Mouse (Mus musculus) layer of hippocampus, postnatal 14 days (tissue): ENCODE measurements around the gene Kansl1l. TPM values are rescaled to one million over a fixed set of nuclear protein-coding genes. Genes with fewer than 3 reads are reported as not detected.
"Not testable (repeated sequence)": the region's sequence is repeated elsewhere in the genome, so short reads cannot be mapped to it uniquely, and the experiment has no call there.

Experiments
- DNase-seq, 2 experiments: peaks; one replicate each; pipeline ENCODE4 v3.0.0; 2021 to 2022; ENCODE audit warnings: low spot score in 2 of 2, mixed read lengths in 1 of 2
- total RNA-seq, 2 experiments: library from RNA; stranded (reverse); gene quantifications; 2 replicates each; pipeline ENCODE4 v1.2.3; 2021

Kansl1l gene
- total RNA-seq, 2 experiments from 2014 or later, result 14.3 to 15.0 TPM

DNA sequence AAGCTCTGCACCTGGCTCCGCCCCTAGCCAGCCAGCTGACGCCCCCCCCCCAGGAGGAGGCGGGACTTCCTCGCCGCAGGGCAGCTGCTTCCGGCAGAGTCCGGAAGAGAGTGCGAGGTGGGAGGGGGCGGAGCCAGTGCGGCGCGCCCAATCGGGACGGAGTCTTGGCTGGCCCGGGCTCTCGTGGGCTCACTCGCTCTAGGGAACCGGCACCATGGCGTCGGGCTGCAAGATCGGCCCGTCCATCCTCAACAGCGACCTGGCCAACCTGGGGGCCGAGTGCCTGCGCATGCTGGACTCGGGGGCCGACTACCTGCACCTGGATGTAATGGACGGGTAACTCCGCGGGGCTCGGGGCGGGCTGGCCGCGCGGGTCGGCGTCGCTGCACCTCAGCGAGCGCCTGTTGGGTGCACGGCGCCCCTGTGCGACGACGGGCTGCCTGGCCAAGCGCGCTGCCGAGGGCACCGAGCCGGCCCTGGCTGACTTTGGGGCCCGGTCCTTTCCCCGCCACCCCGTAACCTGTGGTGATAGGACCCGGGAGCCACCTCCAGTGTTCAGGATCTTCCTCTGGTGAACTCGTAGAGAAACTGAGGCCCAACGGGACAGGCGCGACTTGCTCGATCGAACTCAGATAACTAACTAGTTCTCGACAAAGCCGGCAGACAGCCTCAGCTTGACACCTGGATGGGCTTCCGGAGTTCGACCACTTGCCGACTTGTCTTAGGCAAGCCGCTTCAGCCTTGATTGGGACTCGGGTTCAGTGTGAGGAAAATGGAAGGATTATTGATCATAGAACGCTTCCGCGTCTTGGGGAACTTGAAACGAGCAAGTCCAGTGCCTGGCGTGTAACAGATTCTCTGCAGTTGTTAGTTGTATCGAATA, 116.4 kb downstream of the Kansl1l start, which contains the start of gene Rpe:
Rpe (plus strand) TSS at position 139 of the 883 bp plus-strand sequence.
- peak; percentile 90 to 92 for DNase-seq

DNA sequence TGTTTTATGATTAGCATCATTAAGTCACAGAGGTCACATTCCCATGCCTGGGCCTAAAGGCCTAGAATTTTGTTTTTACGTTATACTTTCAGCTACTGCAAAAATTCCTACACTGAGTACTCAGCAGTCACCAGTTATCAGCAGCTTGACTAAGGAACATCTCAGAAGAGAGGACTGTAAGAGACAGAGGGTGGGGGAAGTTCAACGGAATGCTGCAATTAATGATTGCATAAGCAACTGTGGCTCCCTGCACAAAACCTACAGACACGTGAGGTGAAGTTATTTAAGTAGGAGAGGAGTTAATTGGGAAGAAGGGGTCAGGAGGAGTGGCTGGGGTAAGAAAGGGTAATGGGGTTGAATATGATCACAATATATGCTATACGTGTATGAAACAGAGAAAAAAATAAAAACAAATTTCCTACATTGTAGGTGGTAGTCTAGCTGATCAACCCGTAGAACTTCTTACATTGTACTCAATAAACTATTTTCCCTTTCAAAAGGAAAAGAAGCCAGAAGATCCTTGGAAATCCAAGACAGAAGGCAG, 117.1 kb downstream of the Kansl1l start:
- DNase-seq, result no peak

DNA sequence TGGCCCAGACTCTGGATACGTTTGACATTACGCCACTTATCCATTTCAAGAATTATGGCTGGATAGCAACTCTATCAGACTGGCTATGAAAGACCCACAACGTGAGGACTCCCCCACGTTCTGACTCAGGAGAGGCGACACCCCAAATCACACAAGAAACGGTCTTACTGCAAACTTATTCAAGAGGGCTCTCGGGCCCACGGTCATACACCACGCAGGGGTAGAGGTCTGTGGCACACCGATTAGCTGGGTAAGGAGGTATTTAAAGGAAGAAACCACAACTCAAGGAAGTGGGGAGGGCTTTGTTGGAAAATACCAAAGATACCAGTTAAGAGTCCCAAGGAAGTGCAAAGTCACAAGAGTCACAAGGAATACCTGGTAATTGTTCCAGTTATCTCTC, 117.7 kb downstream of the Kansl1l start:
- DNase-seq, result not testable (repeated sequence)

DNA sequence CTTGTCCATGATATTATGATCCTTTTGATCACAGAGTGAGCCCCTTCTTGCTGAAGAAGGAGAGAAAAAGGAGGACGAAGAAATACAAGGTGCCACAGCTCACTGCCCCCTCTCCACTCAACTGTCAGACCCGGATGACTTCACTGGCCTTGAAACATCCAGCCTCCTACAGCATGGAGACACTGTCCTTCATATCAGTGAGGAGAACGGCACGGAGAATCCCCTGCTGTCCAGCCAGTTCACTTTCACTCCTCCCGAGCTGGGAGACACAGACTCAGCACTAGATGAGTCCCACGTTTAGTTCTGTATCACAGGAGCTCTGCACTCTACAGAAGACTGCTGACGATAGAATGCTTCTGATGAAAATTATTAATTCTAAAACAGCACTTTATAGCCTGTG, 122.1 kb downstream of the Kansl1l start:
- DNase-seq, result no peak

DNA sequence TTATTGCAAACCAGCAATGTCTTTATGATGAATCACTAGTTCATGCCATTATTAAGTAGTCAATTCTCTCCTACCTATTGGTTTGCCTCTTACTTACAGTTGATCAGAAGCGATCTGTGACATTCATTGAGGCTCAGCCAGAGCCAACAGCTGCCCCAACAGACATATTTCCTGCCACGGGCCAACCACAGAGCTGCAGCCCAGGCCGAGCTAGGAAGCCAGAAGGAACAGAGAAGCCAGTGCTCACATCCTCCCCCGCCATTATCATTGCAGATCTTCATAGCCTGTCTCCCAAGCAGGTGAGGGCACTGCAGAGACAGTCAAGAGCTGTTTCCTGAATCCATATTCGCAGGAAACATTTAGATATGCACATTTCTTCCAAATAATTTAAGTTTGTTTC, 123.1 kb downstream of the Kansl1l start:
- no peak for DNase-seq

DNA sequence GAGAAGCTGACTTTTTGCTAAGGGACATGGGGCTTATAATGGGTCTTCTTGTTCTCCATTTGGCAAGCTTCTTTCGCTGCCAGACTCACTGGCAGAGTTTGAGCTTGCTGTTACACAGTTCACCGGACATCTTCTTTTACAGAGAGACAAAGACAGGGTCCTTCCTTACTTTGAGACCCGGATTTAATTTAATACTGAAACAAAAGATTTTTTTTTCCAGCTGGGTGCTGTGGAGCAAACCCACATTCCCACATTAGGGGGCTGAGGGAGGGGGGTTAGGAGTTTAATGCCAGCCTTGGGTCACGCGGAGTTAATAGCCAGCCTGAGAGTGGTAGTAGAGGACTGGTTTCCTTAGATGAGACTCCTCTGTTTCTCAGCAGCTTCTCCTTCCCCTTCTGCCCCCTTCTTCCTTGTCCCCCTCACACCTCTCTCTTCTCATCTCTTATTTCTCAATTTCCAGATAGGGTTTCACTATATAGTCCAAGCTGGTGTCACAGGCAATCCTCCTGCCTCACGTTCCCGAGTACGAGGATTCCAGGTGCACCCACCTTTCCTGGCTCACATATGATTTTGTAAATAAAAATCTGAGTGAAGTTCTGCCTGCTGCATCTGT, 124.5 kb downstream of the Kansl1l start:
- DNase-seq, result peak in 1 of 2 experiments; percentile 21

DNA sequence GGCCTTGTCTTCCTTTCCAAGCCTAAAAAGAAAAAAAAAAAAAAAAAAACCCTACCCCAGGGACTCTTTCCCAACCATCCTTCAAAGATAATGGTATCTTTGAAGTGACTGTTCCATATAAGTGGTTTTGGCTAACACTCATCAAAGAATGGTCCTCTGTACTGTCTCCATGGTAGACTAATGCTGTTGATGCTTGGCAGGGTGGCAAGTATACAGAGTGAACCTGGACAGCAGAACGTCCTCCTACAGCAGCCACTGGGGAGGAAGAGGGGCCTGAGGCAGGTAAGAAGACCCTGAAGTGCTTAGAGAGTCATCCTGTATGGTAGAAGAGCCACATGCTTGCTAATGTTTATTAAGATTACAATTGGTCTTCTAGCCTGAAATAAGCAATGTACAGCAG, 125.1 kb downstream of the Kansl1l start:
- no peak for DNase-seq

DNA sequence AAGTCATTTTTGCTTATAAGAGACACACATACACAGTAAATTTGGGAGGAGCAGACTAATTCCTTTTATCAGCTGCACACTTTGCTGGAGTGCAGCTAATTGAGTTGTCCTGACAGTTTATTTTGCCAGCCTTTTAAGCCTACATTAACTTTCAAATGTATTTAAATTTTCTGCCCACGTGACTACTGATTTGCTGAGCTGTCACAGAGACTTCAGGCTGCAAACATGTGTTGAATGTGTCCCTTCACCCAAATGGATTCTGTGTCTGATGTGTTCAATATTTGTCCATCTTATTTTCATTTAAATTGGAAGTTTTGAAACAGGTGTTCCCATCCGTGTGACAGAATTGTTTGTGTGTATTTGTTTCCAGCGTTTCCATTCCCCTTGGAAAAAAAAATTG, 125.6 kb downstream of the Kansl1l start:
- DNase-seq, result no peak

DNA sequence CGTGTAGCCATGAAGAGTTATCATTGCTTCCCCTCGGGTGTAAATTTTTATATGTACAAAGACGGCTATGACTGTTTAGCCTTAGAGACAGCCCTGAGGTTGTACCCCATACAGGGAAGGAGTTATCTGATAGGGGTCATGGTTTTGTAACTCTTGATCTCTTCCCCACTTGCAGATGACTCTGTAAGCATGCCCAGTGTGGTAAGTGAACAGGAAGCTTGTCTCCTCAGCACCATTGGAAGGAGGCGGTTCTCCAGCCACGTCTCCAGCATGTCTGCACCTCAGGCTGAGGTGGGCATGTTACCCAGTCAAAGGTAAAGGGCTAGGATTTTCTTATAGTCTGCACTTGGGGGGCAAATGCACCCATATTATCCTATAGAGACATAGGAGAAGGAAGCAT, 134.4 kb downstream of the Kansl1l start:
- no peak for DNase-seq

DNA sequence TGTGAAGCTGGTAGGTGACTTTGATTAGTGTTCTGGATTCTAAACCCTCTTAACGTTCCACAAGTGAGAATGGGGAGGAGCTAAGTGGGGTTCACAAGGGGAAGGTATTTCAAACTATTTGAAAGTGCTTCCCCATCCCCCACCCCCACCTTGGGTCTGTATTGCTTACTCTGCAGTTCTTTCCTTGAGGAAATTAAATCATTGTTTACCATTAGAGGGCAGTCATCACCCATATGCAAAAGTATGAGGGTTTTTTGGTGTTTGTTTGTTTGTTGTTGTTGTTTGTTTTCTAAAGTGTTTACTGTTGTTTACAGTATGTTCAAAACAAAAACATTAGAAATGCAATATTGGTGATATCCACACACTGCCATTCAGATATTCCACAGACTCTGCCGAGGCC, 138.7 kb downstream of the Kansl1l start:
- no peak for DNase-seq

DNA sequence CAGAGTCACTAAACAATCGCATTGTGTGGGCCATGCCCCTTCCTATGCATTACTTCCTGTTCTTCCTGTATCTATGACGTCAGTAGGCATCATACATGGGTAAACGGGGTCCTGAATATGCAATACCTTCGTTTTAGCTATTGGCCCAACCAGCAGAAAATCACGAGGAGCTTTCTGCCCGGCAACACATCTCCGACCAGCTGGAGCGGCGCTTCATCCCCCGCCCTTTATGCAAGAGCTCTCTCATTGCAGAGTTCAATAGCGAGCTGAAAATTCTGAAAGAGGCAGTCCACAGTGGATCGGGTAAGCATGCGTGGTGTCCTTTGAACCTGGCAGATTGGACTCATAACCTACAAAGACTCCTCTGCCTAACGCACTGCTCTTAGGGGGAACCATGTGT, 139.4 kb downstream of the Kansl1l start:
- no peak for DNase-seq

DNA sequence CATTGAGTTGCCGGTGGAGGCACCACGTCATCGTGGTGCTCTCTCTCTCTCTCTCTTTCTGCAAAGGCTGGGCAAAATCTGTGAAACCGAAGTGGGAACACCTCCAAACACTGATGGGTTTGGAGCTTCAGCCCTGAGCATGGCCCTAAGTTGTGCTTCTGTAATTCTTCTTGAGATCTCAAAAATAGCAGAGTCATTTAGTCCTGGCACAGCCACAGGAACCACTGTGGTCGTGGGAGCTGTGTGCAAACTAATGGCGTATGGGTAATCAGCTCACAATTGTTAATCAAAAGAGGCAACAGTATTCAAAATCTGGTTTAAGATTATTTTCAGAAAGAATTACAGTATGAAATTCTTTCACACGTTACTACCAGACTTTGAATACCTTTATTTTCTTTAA, 144.6 kb downstream of the Kansl1l start:
- DNase-seq, result no peak

DNA sequence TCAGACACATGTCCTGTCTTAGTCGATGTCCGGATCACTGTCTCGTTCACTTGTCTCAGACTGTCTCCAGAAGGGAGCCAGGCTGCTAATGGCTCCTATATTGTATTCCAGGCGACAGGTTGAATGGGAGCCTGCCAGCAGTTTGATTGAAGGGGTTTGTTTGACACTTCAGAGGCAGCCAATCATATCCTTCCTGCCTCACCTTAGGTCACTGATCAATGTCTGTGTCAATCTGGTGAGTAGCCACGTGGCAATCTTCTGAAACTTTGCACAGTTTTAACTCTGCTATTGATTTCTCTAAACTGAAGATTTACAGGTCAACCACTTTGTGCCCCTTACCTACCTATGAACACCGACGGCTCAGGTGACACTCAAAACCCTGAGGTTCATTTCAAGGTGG, 145.9 kb downstream of the Kansl1l start:
- no peak for DNase-seq

Other genes with a start within 250 kb of the Kansl1l start
- 10 to 100 TPM; 36.7 to 37.1 TPM for gene Rpe, start 116.7 kb downstream of the Kansl1l start, total RNA-seq
- 10 to 100 TPM; 33.7 to 34.2 TPM for gene Acadl, start 45.7 kb upstream of the Kansl1l start, total RNA-seq
- 1 to 10 TPM in 1 of 2 experiments, not detected in 1; 1.0 TPM for gene Myl1, start 127.8 kb upstream of the Kansl1l start, total RNA-seq
- 100 to 1,000 TPM; 142 to 160 TPM for gene Lancl1, start 221.3 kb upstream of the Kansl1l start, total RNA-seq